Mouse (Mus musculus): ENCODE measurements around the gene Acbd6. TPM values are rescaled to one million over a fixed set of nuclear protein-coding genes. Genes with fewer than 3 reads are reported as not detected.
A peak's percentile ranks its signal among the peaks of the same experiment; 100 is the strongest.

Acbd6 gene
- total RNA-seq, 4 experiments from 2014 or later = 83.5 to 94.2 (median 89.7) TPM

DNA sequence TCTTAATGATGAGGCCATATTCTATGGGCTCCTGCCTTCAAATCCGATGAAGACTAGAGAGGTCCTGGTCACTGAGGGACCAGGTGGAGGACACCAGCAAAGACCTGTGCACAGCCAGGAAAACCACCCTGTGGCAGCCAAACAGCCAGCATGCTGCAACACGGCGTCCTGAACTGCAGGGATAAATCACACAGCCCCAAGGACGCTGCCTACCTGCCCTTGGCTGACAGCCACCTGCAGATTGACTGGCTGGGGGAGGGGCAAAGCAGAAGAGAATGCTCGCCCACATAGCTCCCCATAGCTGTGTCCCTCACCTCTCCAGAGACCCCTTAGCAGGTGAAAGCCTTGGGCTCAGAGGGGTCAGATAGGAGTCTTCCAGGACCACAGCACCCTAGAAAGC lies 162.1 kb downstream of the Acbd6 start:
- DNase-seq (ENCODE audit: low spot score in 2 of 2) = no peak

DNA sequence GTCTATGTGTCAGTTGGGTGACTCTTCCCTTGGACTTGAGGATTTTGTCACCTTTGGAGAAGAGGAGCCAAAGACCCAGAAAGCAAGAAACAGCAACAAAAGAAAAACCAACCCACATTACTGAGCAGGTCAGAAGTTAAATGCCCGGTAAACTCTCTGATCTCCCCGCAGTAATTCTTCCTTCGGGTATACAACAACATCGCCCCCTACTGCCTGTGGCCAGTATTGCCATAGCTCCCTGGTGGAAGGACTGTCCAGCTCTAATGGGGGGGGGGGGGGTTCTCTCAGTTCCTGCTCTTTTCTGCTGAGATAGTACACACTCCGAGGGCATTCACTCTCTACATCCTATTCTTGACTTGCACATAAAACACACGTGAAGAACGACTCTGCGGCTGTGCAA lies 163.5 kb downstream of the Acbd6 start:
- peak in 1 of 2 experiments; percentile 62 for DNase-seq (ENCODE audit: low spot score in 2 of 2)

DNA sequence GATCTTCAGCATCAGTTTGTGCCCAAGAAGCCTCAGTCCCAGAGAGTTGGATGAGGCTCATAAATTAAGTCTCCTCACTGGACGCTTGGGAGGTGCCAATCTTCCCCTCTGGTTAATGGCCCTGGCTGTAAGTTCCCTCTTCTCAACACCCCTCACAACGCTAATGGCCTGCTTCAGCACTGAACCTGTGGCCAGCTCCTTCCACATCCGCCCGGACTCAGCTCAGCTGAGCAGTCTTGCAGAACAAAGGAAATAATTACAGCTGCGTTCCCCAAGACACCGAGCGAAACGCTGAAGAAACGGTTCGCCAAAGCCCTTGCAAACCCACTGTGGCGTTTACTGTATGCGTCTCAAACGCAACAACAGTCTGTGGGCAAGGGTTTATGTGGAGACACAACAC lies 164.3 kb downstream of the Acbd6 start:
- no peak for DNase-seq (ENCODE audit: low spot score in 2 of 2)

DNA sequence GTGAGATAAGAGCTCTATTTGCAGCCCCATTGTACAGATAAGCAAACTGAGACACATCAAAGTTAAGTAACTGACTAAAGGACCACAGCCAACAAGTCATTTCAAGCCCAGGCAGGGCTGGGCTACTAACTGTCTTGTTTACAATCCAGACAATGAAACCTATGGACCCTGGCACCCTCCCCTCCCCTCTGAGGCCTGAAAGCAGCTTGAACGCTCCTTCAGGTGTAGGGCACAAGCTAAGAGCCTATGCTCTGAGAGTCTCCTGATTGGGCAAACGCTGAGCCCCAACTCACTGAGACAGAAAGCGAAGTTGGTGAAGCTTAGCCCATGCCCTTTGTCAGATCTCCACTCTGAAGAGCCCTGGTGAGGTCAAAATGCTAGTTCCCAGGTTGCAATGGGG lies 166.4 kb downstream of the Acbd6 start:
- no peak for DNase-seq (ENCODE audit: low spot score in 2 of 2)

DNA sequence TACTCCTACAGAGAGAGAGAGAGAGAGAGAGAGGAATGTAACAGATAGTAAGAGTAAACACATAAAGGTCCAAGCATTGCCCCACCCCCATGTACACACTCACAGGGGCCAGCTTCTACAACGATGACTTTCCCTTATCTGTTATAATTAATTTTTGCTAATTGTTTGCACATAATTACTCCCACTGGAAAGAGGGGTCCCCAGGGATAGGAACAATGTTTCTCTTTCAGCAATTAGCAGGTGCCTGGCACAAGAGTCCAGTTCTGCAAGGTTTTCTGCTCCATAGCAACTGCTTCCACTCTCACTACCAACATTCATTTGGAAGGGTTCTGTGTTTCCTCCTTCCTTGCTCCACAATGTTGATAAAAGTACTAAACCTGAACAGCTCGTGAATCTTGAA lies 168.0 kb downstream of the Acbd6 start:
- DNase-seq (ENCODE audit: low spot score in 2 of 2) = no peak

DNA sequence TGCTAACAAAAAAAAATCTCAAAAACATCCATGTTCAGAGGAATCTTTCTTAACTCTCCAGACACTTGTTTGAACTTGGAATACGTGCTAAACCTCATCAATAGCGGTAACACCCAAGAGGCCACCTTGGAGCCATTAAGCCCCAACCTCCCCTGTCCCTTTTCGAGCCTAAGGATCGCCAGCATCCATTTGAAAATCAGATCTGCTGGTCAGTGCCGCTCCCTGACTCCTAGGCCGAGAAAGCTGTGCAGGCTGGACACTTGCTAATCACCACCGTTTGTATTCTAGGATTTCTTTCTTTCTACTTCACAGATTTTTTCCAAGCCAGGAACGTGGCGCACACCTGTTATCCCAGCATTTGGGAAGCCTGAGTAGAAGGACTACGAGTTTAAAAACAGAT lies 169.9 kb downstream of the Acbd6 start:
- DNase-seq (ENCODE audit: low spot score in 2 of 2) = no peak

DNA sequence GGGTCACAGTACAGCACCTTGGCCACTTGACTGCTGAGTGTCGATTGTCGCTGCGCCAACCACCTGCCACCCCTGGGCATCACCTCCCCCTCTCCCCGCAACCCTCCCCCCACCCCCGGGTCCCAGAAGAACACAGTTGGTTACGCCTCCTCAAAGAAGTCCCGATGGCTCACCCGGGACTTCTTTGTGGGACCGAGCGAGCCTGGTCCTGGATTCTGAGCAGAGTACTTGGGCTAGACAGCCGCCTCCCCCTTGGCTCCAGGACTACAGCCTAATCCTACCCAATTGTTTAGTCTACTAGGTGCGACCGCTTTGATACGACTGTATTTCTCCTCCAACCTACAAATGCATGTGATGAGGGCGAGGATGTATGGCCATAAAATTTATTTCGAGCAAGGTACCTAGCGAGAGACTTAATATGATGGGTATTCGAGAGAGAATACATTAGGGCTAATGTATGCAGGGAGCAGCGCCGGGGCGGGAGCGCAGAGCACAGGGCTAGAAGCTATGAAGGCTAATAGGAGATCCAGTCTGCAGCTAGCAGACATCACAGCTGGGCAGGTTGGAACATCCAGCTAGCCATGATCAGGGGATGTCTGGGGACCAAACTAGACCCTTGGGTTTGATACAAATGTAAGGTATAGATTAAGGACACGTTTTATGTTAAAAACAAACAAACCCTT lies 171.3 kb downstream of the Acbd6 start:
- no peak for DNase-seq (ENCODE audit: low spot score in 2 of 2)

DNA sequence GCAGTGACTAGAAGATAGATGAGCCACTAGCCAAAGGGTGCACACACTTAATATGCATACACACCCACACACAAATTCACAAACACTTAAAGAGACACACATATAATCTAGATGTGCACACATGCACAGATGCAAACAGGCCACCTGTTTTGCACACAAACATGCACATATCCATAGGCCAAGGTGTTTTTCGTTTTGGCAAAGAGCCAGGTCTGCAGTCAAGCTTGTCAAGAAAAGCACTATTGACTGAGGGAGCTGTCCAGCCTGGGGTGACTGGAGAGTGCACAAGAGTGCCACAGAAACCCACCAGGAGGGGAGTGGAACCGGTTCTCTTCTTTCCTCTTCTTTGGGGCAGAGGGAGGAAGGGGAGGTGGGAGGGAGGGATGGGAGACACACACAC lies 173.2 kb downstream of the Acbd6 start:
- DNase-seq (ENCODE audit: low spot score in 2 of 2) = no peak

DNA sequence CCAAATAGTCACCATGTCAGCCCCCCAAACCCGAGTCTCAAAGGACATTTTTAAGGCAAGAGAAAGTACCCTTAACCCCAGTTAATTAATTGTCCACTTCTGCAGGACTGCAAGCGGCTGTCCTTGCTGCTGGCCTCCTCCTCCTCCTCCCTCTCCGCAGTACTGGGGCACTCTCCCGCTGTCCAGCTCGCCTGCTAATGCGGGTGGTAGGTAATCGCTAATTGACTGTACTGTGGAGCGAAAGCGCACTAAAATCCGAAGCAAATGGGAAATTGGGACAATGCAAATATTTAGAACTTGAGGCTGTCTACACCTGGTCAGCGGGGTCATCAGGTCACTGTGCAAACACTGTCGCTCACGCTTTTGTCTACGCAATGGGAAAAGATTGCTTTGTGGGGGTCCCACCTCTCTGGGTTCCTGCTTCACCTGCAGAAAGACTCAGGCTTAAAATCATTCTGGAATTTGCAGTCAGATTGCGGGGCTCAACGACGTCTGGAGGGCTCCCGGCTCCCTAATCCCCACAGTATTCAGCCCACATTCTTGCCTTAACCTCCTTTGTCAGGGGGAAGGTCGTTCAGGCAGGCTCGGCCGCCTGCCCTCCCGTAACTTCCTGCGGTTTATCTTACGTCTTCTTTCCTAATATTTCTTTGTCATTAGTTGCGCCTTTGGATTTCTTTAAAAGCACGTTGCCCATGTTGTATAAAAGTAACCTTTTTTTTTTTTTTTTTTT lies 178.3 kb downstream of the Acbd6 start:
- no peak for DNase-seq (ENCODE audit: low spot score in 2 of 2)

DNA sequence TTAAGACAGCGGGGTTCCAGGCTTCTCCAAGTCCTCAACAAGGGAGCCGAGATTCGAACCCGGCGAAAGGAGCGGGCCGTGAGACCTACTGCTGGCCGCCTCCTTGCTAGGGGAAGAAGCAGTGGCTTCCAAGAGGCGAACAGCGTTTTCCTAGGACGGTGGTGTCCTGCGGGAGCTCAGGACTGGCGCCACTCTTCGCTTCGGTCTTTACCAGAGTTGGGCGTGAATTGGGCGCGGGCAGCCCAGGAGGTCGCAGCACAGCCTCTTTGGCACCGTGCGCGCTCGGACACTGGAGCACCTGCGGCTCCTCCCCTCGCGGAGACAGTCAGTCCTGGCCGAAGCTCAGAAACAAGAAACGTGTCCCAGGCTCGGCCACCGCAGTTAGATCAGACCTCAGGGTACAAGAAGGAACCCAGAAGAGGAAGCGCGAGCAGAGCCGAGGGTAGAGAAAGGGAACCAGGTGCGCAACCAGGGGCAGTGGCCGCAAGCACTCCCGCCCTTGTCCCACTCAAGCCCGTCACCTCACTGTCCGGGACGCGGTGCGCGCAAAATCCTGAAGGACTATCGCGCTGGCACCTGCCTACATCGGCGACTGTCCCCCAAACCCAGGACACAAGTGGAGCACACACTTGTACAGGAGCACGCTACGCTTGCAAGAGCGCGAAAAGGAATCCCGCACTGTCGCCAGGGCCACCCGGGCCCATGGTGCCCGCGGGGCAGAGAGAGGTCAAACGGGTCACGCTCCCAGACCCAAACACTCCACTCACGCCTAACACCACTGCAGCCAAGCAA lies 179.3 kb downstream of the Acbd6 start:
- DNase-seq (ENCODE audit: low spot score in 2 of 2) = no peak

DNA sequence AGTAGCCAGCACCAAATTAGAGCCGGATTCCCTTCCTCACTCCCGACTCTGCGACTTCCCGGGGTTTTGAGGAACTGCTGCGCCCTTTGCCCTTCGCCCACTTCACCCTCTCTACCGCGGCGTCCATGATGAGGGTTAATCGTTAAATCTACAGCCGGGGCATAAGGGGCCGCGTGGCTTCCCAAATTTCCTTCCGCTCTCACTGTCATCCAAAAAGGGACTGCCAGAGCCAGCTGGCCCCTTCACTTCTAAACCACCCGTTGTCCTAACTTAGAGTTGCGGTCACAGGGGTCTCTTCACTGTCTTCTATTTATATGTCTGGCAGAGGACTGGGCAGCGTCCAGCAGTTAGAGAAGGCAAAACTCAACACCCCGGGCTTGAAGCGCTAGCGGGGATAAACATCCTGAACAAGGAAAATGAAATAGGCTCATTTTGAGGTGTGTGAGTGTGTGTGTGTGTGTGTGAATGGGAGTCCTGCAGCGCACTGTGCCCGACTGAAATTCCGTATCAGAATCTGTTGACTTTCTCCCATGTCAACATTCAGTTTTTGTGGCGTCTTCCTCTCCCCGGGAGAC lies 180.0 kb downstream of the Acbd6 start:
- DNase-seq (ENCODE audit: low spot score in 2 of 2) = no peak

Other genes with a start within 250 kb of the Acbd6 start
- gene Xpr1, start 140.7 kb upstream of the Acbd6 start, total RNA-seq (2022) = 10 to 100 TPM; 80.9 to 99.1 (median 88.4) TPM
- under 1 TPM in 1 of 4 experiments, not detected in 3; 0.05 TPM for gene Lhx4, start 193.6 kb downstream of the Acbd6 start, total RNA-seq (2022)